In the genomic region with DNA sequence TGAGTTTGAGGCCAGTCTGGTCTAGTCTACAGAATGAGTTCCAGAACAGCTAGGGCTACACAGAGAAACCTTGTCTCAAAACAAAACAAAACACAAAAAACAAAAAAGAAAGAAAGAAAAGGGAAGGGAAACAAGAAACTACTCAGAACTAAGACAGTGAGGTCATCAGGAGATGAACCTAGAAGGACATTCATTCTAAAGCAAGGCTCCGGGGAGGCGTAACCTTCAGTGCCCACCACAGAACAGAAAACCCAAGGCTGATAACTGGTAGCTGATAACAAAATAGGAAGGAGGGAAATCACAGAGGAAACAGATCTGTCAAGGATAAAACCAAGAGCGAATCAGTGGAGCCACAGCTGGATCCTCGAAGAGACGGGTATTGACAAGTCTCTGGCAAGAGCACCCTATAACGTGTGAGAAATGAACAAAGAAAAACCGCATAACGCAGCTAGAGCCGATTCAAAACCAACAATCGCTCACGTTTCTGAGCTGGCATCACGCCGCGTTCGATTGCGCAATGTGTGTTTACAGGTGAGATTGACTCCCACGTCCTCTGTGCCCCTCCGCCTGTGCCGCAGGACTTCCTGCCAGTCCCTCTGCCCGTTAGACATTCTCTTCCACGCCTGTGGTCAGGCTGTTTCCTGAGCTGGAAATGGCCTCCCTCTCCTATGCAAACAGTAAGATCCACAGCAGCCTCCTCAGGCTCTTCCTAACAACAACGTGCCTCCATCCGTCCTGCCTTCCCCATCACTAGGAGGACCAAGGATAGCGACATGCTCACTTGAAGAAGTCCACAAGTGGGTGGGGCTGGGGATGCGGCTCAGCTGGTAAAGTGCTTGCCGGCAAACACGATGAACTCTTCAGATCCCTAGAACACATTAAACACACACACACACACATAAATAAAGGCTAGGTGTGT, we compare ENCODE assay signal across 11 mouse cellular contexts. TPM values are rescaled to one million over a fixed set of nuclear protein-coding genes. Genes with fewer than 3 reads are reported as not detected.
A peak's percentile ranks its signal among the peaks of the same experiment; 100 is the strongest.
DNase-seq lines count a peak whose midpoint lies in the region; ATAC-seq lines count a peak whose summit lies in the region.
"Had no signal": no experiment of that assay in that cellular context is flagged by ENCODE, and none has a peak within 500 bp of the region (broad histone marks: within the 10 kb centered on the region; RNA-seq: fewer than 3 reads in every experiment).

No protein-coding gene starts in this region.

- H3K4me2 ChIP-seq in midbrain, embryonic 13.5 days (replicated peaks): no peak overlapping the region

- H3K4me1 ChIP-seq in midbrain, embryonic 13.5 days (replicated peaks): peaks cover 4% of the 10 kb centered on the region; the same call in 1 of the 2 replicates

- H3K9me3 ChIP-seq in midbrain, embryonic 13.5 days: no peaks in the 10 kb centered on the region

- H3K4me3 ChIP-seq in midbrain, embryonic 13.5 days (replicated peaks): no peak overlapping the region
- H3K4me3 ChIP-seq: gastrocnemius, adult 2 months had no signal

- H3K27ac ChIP-seq in midbrain, embryonic 13.5 days: no peak overlapping the region
- H3K27ac ChIP-seq: gastrocnemius, adult 2 months; hindbrain, postnatal 0 days; macrophage had no signal

- H3K36me3 ChIP-seq in midbrain, embryonic 13.5 days: no peaks in the 10 kb centered on the region

- ATAC-seq in common myeloid progenitor, adult 5-6 weeks (replicated peaks; ENCODE audit: low read depth, poor library complexity, severe bottlenecking): peak; percentile 53
- no peak for ATAC-seq in midbrain, embryonic 13.5 days
- ATAC-seq: hindbrain, postnatal 0 days had no signal

- H3K27me3 ChIP-seq in midbrain, embryonic 13.5 days: peaks cover 6% of the 10 kb centered on the region; the same call in 1 of the 2 replicates

- DNase-seq in urinary bladder, postnatal 14 days (ENCODE audit: low spot score): peak; percentile 60
- no peak for DNase-seq in urinary bladder, adult 2 months (ENCODE audit: low spot score)
- DNase-seq in lung, postnatal 25 days (ENCODE audit: low spot score): peak; percentile 22
- DNase-seq in thymus, postnatal 36 days: peak; percentile 16 to 24
- DNase-seq in layer of hippocampus, postnatal 14 days (ENCODE audit: low spot score in 2 of 2): no peak
- no peak for DNase-seq in cerebellum, adult 18-20 months
- DNase-seq: gastrocnemius, adult 2 months had no signal

- 66% methylated on average over 27 of the region's 27 CpGs for WGBS in midbrain, embryonic 13.5 days

- H3K9ac ChIP-seq in midbrain, embryonic 13.5 days (replicated peaks): no peak overlapping the region

RNA-seq across cellular contexts. Expression of gene Serhl, which starts 13.4 kb away (rescaled TPM):
- polyA plus RNA-seq in urinary bladder, adult 2 months (2012; rRNA removed): 48.2 and 70.3 TPM in 2 replicates
- 30.7 and 35.2 TPM in 2 replicates for total RNA-seq in common myeloid progenitor, adult 5-6 weeks (2017)
- 27.2 and 30.6 TPM in 2 replicates for polyA plus RNA-seq in midbrain, embryonic 13.5 days (2015; fragmentation: Nextera tagmentation; extraction: Ambion mirVana)
- total RNA-seq in layer of hippocampus, postnatal 14 days (2021): 10 to 100 TPM in 1 of 2 experiments, 1 to 10 TPM in 1; 9.0 to 15.0 TPM

RNA-seq across cellular contexts. Expression of gene Nfam1, which starts 42.8 kb away (rescaled TPM):
- polyA plus RNA-seq in urinary bladder, adult 2 months (2012; rRNA removed): 4.6 and 5.0 TPM in 2 replicates
- 23.1 and 25.0 TPM in 2 replicates for total RNA-seq in common myeloid progenitor, adult 5-6 weeks (2017)
- polyA plus RNA-seq in midbrain, embryonic 13.5 days (2015; fragmentation: Nextera tagmentation; extraction: Ambion mirVana): 2.4 and 2.5 TPM in 2 replicates
- total RNA-seq in layer of hippocampus, postnatal 14 days (2021): 1 to 10 TPM; 2.3 to 2.4 TPM

RNA-seq across cellular contexts. Expression of gene Rrp7a, which starts 46.7 kb away (rescaled TPM):
- polyA plus RNA-seq in urinary bladder, adult 2 months (2012; rRNA removed): 56.1 and 60.9 TPM in 2 replicates
- total RNA-seq in common myeloid progenitor, adult 5-6 weeks (2017): 87.5 and 106 TPM in 2 replicates
- 72.4 and 77.0 TPM in 2 replicates for polyA plus RNA-seq in midbrain, embryonic 13.5 days (2015; fragmentation: Nextera tagmentation; extraction: Ambion mirVana)
- 100 to 1,000 TPM; 128 to 133 TPM for total RNA-seq in layer of hippocampus, postnatal 14 days (2021)

Comparison
In these comparisons a context has a peak if more than half of its experiments do, and no peak if none do; other contexts are left out.
1. DNase-seq: peak in urinary bladder, postnatal 14 days (single experiment), lung, postnatal 25 days (single experiment) and thymus, postnatal 36 days (2 of 2); none in urinary bladder, adult 2 months (single experiment), layer of hippocampus, postnatal 14 days (0 of 2) and cerebellum, adult 18-20 months (0 of 2).